Mouse (Mus musculus): ENCODE measurements around the gene Il12b. TPM values are rescaled to one million over a fixed set of nuclear protein-coding genes. Genes with fewer than 3 reads are reported as not detected.
"Not testable (repeated sequence)": the region's sequence is repeated elsewhere in the genome, so short reads cannot be mapped to it uniquely, and the experiment has no call there.

Il12b gene
- total RNA-seq, 2 experiments from 2014 or later: not detected

DNA sequence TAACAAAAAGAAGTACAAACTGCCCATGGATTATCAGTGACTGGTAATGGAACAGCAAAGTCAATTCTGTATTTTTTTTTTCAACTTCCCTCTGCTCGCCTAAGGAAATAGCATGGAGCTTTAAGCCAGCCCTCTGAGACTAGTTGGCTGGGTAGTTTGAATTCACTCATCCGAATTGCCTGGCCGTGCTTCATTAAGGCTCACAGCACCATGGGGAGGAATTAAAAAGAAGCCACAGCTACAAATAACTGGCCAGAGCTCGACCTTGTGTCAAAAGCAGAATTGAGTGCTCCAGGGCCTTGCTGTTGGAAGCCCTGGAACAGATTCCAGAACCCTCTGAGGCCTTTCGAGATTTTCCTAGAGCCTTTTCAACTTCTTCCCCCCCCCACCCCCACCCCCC, 8.8 kb downstream of the Il12b start:
- intact Hi-C loops (cut with DNase I): no loop called here
- DNase-seq: no peak

DNA sequence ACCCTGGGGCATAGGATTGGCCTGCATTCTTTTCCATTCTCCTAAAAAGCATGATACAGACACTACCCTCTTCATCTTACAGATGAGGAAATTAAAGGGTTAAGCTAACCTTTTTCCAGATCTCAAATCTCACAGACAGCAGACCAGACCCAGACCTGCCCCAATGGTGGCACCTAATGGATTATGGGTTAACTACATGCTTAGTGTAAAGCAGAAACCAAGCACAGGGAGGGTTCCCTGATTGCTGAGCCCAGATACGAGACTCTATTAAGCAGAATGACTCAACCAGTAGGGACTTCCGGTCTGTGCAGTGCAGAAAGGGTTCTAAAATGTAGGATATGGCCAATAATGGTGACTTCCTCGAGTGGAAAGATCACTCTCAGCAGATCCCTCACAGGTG, 10.6 kb downstream of the Il12b start:
- no peak for DNase-seq
- intact Hi-C loops (cut with DNase I): no loop called here

DNA sequence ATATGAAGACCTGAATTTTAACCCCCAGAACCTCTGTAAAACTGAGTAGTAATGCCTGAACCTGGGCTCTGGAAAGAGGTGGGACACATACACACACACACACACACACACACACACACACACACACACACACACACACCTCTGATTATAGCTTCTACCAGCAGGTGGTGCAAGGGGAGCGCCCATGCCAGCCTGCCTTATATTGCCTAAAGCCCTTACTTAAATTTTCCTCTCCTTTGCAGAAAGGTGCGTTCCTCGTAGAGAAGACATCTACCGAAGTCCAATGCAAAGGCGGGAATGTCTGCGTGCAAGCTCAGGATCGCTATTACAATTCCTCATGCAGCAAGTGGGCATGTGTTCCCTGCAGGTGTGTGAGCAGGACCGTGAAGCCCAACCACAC, 12.4 kb downstream of the Il12b start:
- intact Hi-C loops (cut with DNase I): no loop called here
- DNase-seq: no peak

GRCm38 (mm10) chr11:44413371-44413770, 13.5 kb downstream of the Il12b start:
- DNase-seq: no peak
- intact Hi-C loops (cut with DNase I): no loop called here

- DNase-seq: no peak
- intact Hi-C loops (cut with DNase I): no loop called here
Measured at GRCm38 (mm10) chr11:44414605-44415004, 14.7 kb downstream of the Il12b start.

GRCm38 (mm10) chr11:44417403-44417802, 17.5 kb downstream of the Il12b start:
- no peak for DNase-seq
- intact Hi-C loops (cut with DNase I): no loop called here

GRCm38 (mm10) chr11:44422337-44423111, 22.7 kb downstream of the Il12b start:
- intact Hi-C loops (cut with DNase I): no loop called here
- no peak for DNase-seq

DNA sequence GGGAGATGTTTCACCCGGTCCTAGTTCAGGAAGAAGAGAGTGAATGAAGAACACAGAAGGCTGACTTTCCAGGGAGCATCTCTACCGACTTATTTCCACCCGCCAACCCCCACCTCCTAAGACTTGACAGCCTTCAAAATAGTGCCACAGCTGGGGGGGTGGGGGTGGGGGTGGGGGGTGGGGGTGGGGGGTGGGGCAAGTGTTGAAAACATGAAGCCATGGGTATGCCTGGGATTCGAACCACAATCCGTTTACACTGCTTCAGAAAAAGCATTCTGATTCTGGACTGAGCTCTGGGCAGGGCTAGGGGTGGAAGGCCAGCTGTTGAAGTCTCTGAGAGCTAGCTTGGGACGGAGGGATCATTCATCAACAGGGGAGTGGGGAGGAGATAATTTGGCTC, 23.4 kb downstream of the Il12b start:
- intact Hi-C loops (cut with DNase I): no loop called here
- DNase-seq: no peak

DNA sequence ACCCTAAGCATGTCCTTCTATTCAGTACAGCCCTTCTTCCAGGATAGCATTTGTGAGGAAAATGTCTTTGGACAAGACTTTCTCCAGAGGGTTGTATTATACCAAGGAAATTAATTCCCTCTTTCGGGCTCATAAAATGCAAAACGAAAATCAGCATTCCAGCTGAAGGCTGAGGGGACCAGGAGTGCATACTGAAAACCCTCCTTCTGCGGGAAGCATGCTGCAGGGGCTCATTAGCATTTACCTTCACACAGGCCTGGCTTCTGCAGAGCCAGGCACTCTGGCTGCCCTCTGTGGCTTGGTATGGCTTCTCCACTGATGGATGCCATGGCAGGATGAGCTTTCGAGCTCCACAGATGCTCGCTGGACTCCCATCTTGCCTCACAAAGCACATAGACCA, 24.1 kb downstream of the Il12b start:
- no peak for DNase-seq
- intact Hi-C loops (cut with DNase I): no loop called here

DNA sequence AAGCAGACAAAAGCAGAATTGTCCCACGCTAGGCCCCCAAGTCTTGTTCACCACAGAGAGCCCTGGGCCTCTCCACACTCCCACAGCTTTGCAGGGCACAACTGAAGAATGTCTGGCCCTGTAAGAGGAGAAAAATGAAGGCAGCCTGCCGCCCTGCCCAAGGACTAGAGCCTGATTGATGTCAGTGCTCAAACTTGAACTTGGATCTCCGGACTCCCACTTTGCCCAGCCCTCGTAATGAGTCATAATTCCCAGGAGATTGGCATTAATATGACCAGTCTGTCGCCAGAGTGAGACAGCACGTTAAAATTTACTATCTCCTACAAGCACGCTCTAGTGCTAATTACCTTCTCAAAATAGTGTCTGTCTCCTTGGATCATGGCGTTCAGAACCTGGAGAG, 25.1 kb downstream of the Il12b start:
- no peak for DNase-seq
- intact Hi-C loops (cut with DNase I): no loop called here

GRCm38 (mm10) chr11:44425626-44426025, 25.8 kb downstream of the Il12b start:
- no peak for DNase-seq
- intact Hi-C loops (cut with DNase I): no loop called here

DNA sequence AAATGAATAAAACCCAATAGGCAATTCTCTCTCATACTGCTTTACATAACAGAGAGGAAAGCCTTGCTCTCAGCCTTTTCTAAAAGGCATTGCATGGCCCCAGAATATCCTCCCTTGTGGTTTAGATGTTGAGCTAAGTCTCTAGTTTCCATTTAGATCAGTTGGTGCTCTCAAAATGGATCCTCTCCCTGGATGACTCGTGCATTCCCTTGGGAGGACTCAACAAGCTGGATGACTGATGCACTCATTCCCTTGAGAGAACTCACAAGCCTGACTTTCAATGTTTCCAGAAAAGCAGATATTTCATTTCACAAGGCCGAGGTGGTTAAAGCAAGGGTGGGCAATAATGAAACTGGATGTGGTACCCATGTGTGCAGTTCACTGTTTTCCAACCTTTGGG, 28.1 kb downstream of the Il12b start:
- intact Hi-C loops (cut with DNase I): no loop called here

GRCm38 (mm10) chr11:44430036-44430435, 30.2 kb downstream of the Il12b start:
- intact Hi-C loops (cut with DNase I): no loop called here
- DNase-seq: no peak

More for the DNA sequence above, 28.1 kb downstream of the Il12b start:
- no peak for DNase-seq

DNA sequence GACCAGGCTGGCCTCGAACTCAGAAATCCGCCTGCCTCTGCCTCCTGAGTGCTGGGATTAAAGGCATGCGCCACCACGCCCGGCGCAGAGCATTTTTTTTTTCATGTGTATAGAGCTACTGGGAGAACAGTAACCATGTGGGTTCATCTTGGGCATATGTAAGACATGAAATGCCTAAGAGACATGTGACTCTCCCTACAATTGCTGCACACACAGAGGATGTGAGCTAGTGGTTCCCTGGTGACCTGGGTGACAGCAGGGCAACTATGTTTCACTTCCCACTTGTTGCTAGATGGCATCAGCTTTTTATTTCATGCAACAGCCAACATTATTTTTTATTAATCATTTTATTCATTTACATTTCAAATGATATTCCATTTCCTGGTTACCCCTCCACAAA, 37.9 kb downstream of the Il12b start:
- no peak for DNase-seq
- intact Hi-C loops (cut with DNase I): no loop called here

DNA sequence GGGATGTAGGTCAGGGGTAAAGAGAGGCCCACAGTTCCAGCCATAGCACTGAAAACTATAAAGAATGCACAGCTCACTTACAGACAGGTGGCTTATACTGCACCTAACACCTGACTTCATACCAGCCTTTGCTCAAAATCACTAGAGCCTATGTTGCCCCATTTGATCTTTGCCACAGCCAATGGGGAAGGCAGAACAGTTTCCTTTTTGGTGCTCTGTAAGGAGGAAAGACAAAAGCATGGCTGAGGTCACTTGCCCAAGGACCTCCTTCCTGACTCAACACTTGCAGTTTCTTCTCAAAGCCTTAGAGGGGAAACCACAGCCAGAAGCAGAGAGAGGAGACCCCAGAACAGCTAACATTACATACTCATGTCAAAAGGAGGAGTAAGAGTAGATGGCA, 51.2 kb downstream of the Il12b start:
- no peak for DNase-seq
- intact Hi-C loops (cut with DNase I): loop anchor here (5.0 kb wide), 3 partner anchors 49 to 669 kb away; partner anchors contain the start of gene Il12b

DNA sequence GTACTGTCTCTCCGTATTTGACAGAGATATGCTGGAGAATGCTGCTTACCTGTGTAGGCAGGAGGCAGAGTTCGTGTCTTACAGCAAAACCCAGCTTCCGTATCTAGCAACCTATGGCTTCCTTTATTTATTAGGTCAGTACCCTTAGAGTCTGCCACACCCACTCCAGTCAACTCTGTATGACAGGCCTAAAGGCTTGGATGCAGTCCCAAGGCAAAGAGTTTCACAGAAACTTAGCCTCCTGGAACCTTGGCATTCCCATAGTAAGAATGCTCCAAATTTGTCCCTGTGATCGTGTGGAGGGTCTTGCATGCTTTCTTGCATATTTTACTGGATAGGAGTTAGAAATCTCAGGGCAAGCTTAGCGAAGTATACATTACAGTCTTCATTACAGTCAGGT, 52.2 kb downstream of the Il12b start:
- intact Hi-C loops (cut with DNase I): loop anchor here (2.0 to 5.0 kb wide), 4 partner anchors 50 to 685 kb away; partner anchors contain the start of gene Il12b
- DNase-seq: not testable (repeated sequence)

GRCm38 (mm10) chr11:44453423-44453822, 53.6 kb downstream of the Il12b start:
- intact Hi-C loops (cut with DNase I): loop anchor here (2.0 to 5.0 kb wide), 4 partner anchors 51 to 687 kb away; partner anchors contain the start of gene Il12b
- DNase-seq: peak; percentile 57 to 76

DNA sequence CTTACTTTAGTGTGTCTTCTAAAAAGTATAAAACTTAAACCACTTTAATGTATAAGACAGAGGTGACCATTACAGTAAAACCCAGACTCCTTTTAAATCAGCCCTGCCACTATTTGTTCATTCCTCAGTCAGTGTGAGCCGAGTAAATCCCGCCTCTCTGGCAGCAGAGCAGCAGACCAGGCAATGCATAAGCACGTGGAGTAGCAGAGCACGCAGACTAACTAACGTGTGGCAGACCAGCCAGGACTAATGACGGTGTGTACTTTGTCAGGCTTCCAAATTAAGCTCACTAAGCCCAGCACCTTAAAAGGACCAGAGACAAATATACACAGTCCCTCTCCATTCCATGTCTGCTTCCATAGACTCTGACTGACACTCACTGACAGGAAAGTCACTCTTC, 61.6 kb downstream of the Il12b start:
- DNase-seq: peak in 1 of 2 experiments; percentile 13
- intact Hi-C loops (cut with DNase I): no loop called here

Measured in heart, postnatal 14 days (tissue).